Mouse (Mus musculus) ES-E14 (cell line): ENCODE measurements around the gene Ceacam20. TPM values are rescaled to one million over a fixed set of nuclear protein-coding genes. Genes with fewer than 3 reads are reported as not detected.

Source experiments
- DNase-seq: peaks from one replicate; pipeline ENCODE4 v3.0.0-alpha.2; 2013; ENCODE audit warnings: low read depth, low spot score
- H3K27ac ChIP-seq: 2 replicates; pipeline ENCODE4 v1.5.1; 2012; ENCODE audit warnings: low read depth, mild to moderate bottlenecking, low read length, moderate library complexity, mixed read lengths; ENCODE audit not compliant: poor library complexity, insufficient read depth, severe bottlenecking
- H3K36me3 ChIP-seq: 2 replicates; pipeline ENCODE4 v1.6.1; 2012; ENCODE audit warnings: mild to moderate bottlenecking, low read length, moderate library complexity, mixed read lengths; ENCODE audit not compliant: control insufficient read depth, poor library complexity, insufficient read depth, severe bottlenecking
- H3K4me1 ChIP-seq, 2 experiments: fragments of 150-350 bp in 1 of 2; sonication (generic) in 1 of 2; 2 replicates each; pipeline ENCODE4 v1.6.1; 2012; ENCODE audit warnings: low read length in 2 of 2, mild to moderate bottlenecking in 1 of 2, mixed read lengths in 1 of 2; ENCODE audit not compliant: control insufficient read depth in 2 of 2, insufficient read depth in 2 of 2, poor library complexity in 1 of 2
- H3K4me3 ChIP-seq, 2 experiments: fragments of 150-350 bp in 1 of 2; sonication (generic) in 1 of 2; 2 replicates each; pipeline ENCODE4 v1.5.1; 2012; ENCODE audit warnings: low read length in 2 of 2, low read depth in 1 of 2, mild to moderate bottlenecking in 1 of 2, mixed read lengths in 1 of 2; ENCODE audit not compliant: insufficient read depth in 1 of 2, poor library complexity in 1 of 2, severe bottlenecking in 1 of 2
- H3K9ac ChIP-seq: 2 replicates; pipeline ENCODE4 v1.6.1; 2012; ENCODE audit warnings: low read depth, mild to moderate bottlenecking, low read length, mixed read lengths; ENCODE audit not compliant: poor library complexity, insufficient read depth, severe bottlenecking
- H3K9me3 ChIP-seq: fragments of 150-350 bp; sonication (generic); 2 replicates; pipeline ENCODE4 v1.6.1; 2012; ENCODE audit warnings: low read depth, mild to moderate bottlenecking, low read length; ENCODE audit not compliant: control insufficient read depth, insufficient read depth
- CHD2 ChIP-seq: IDR thresholded peaks from 2 replicates; pipeline ENCODE4 v1.6.1; 2014; ENCODE audit warnings: mild to moderate bottlenecking, low read depth, low read length, inconsistent platforms
- HCFC1 ChIP-seq: IDR thresholded peaks from 2 replicates; pipeline ENCODE4 v1.6.1; 2012; ENCODE audit warnings: low read length, inconsistent platforms, borderline replicate concordance; ENCODE audit not compliant: insufficient read depth
- MAFK ChIP-seq: IDR thresholded peaks from 2 replicates; pipeline ENCODE4 v1.6.1; 2014; ENCODE audit warnings: mild to moderate bottlenecking, low read depth, low read length, inconsistent platforms; ENCODE audit not compliant: insufficient read depth
- ZC3H11A ChIP-seq: IDR thresholded peaks from 2 replicates; pipeline ENCODE4 v1.6.1; 2012; ENCODE audit warnings: low read depth, mild to moderate bottlenecking, inconsistent platforms, low read length, borderline replicate concordance
- ZNF384 ChIP-seq: IDR thresholded peaks from 2 replicates; pipeline ENCODE4 v1.6.1; 2012; ENCODE audit warnings: low read depth, low read length, inconsistent platforms
- in situ Hi-C, 2 experiments: fragments of 600-800 bp; cut with MboI; formaldehyde crosslinking; loops; one replicate each; pipeline ENCODE4 v1.15.1; 2025; ENCODE audit warnings: low sequenced_read_pairs in 2 of 2, inconsistent platforms in 1 of 2; ENCODE audit not compliant: unreplicated experiment in 2 of 2
- total RNA-seq: library from RNA; depleted of rRNA; stranded (reverse); fragments of 300-350 nt; gene quantifications from 2 replicates; pipeline ENCODE4 v1.2.3, GENCODE M21; 2012

Gene Ceacam20
- total RNA-seq, 1 experiment, result 3.7 TPM

DNA sequence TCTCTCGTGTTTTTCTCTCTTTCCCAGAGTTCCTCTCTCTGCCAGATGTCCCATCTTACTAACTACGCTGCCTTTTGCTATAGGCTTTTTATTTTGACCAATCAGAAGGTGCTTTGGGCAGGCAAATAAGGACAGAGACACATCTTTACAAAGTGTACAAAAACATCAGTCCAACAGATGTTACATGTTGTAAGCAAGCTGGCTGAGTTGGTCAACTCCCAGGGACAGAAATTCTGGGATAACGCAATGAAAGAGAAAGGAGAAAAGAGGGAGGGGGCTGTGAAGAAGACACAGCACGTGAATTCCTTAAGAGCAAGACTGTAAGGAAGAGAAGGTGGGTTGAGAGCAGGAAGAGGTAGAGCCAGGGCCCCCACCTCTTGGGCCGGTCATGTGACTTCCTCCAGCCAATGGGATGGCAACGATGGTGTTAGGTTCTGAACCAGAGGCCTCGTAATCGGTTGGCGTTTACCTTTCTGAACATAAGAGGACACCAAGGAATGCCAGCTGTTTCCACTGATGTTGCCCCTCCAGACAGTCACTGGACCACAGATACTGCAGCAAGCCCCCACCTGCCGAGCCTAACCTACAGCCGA, 27.9 kb upstream of the Ceacam20 start:
- no peak overlapping the region; a peak in 1 of 4 replicates for H3K4me3 ChIP-seq
- no peaks in the 10 kb centered on the region for H3K9me3 ChIP-seq
- H3K9ac ChIP-seq, result peak overlapping the region; percentile 36; the same call in 1 of the 2 replicates
- in situ Hi-C loops, result no loop called here
- H3K36me3 ChIP-seq, result no peaks in the 10 kb centered on the region
- TF ChIP-seq MAFK (no peak), ZC3H11A (no peak), CHD2 (no peak), HCFC1 (no peak), ZNF384 (no peak)
- H3K4me1 ChIP-seq, result peaks cover 9 to 26% of the 10 kb centered on the region in 2 experiments
- H3K27ac ChIP-seq, result no peak overlapping the region; the same call in 1 of the 2 replicates
- no peak for DNase-seq

DNA sequence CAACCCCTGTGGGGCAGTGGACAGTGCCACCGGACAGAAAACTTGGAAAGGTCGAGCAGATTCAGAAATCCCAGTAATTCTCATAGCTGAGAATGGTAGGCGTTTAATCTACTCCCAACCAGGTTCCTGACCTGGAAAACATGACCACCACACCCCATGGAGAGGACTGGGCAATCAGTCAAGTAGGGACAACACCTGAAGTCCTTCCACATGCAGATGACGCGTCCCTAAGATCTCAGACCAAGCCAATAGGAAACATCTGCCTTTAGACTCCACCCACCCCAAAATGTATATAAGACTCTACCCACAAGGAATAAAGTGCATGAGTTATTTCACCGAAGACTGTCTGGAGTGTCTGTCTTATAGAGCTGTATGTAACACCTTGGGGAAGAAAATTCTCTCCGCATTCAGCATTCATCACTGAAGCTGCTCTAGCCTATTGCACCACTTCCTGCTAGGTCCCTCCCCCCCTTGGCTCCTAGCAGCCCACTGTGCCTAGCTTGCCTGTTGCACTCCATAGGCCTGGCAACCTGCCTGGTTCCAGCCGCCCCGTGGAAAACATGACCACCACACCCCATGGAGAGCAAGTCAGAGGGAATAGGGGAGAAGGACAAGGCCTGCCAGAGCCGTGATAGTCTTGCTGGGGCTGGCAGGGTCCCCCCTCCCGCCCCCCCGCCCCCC, 25.5 kb upstream of the Ceacam20 start:
- in situ Hi-C loops, result no loop called here
- Histone ChIP-seq H3K36me3 (no peaks in the 10 kb centered on the region), H3K4me1 (peaks cover 7 to 19% of the 10 kb centered on the region in 2 experiments), H3K9me3 (no peaks in the 10 kb centered on the region), H3K9ac (no peak overlapping the region), H3K27ac (no peak overlapping the region), H3K4me3 (no peak overlapping the region)
- no peak for DNase-seq
- no peak for TF ChIP-seq ZC3H11A
- TF ChIP-seq MAFK, result no peak
- no peak for TF ChIP-seq HCFC1
- TF ChIP-seq ZNF384, result no peak

DNA sequence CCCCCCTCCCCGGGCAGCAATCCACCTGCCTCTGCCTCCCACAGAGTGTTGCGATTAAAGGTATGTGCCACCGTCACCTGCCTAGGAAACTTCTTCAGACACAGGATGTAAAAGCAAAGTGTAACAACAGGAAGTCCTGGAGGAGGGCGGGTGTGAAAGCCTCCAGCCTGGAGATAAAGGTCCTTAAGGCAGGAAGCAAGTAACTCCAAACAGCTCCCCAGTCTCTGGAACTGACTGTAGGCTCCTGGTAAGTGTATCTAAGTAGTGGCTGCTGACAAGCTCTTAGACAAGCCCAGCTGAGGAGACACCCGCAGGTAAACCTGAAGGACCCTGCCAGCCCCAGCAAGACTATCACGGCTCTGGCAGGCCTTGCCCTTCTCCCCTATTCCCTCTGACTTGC, 25.0 kb upstream of the Ceacam20 start:
- no peak for DNase-seq
- no peak overlapping the region for H3K4me3 ChIP-seq
- no peak overlapping the region for H3K9ac ChIP-seq
- no peaks in the 10 kb centered on the region for H3K36me3 ChIP-seq
- H3K27ac ChIP-seq, result no peak overlapping the region
- in situ Hi-C loops, result no loop called here
- no peaks in the 10 kb centered on the region for H3K9me3 ChIP-seq
- H3K4me1 ChIP-seq, result peaks cover 7 to 16% of the 10 kb centered on the region in 2 experiments
- TF ChIP-seq ZNF384, result no peak
- TF ChIP-seq HCFC1, result no peak
- TF ChIP-seq ZC3H11A, result no peak
- TF ChIP-seq MAFK, result no peak
- no peak for TF ChIP-seq CHD2

DNA sequence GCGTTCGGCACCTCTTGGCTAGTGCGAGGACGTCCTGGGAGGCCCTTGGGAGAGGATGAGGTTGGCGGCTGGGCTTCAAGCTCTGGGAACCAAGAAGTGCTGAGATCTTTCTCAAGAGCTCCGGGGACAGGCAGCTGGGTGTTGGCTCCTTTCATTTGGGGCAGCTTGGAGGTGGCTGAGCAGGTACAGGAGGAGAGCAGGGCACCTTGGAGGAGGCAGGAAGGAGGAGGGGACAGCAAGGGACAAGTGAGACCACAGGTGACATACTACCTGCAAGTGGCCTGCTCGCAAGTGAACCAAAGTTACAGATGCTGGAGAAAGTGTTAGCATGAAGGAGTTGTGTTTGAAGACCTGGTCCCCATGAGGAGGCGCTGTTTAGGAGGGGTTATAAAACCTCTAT, 20.5 kb upstream of the Ceacam20 start:
- H3K9me3 ChIP-seq, result no peaks in the 10 kb centered on the region
- peaks cover 0 to 1% of the 10 kb centered on the region in 2 experiments; a peak in 1 of 4 replicates for H3K4me1 ChIP-seq
- H3K36me3 ChIP-seq, result no peaks in the 10 kb centered on the region
- no peak overlapping the region for H3K9ac ChIP-seq
- DNase-seq, result no peak
- H3K4me3 ChIP-seq, result no peak overlapping the region
- no peak overlapping the region for H3K27ac ChIP-seq
- in situ Hi-C loops, result no loop called here
- TF ChIP-seq CHD2, result no peak
- TF ChIP-seq ZC3H11A, result no peak
- no peak for TF ChIP-seq HCFC1
- TF ChIP-seq ZNF384, result no peak
- no peak for TF ChIP-seq MAFK
